Mouse (Mus musculus) bone marrow, adult 2 months (tissue): Measurements from ENCODE around the gene Snx22.

Experiments used
- CTCF ChIP-seq: fragments of 200-500 bp; IDR thresholded peaks from 2 replicates; pipeline ENCODE4 v1.5.1; 2011; ENCODE audit warnings: low read length, control low read depth; ENCODE audit not compliant: control insufficient read depth, insufficient read depth
- POLR2A ChIP-seq: fragments of 200-500 bp; IDR thresholded peaks from 2 replicates; pipeline ENCODE4 v1.6.1; 2011; ENCODE audit warnings: low read depth, mild to moderate bottlenecking, control low read depth, low read length, borderline replicate concordance; ENCODE audit not compliant: control insufficient read depth

DNA sequence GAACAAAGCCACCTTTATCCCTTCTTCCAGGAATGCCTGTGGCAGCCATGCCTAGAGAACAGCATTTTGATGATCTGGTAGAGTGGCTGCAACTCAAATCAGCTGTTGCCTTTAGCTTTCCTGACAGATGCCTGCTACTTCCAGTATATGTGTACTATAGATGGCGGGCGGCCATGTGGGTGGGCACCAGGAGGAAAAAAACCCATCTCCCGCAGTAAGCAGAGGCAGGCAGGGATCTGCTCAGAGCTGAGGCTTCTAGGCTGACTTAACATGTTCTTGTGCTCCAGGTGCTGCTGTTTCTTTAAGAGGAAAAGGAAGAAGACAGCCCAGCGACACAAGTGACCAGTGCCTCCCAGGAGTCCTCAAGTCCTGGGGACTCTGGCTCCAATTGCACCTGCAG is 30.2 kb downstream of the Snx22 start:
- no peak for TF ChIP-seq CTCF
- no peak for TF ChIP-seq POLR2A
